Mouse (Mus musculus) kidney, embryonic 16.5 days (tissue): Measurements from ENCODE around the gene Thy1. TPM values are rescaled to one million over a fixed set of nuclear protein-coding genes. Genes with fewer than 3 reads are reported as not detected.
A peak's percentile ranks its signal among the peaks of the same experiment; 100 is the strongest.

Experiments
- ATAC-seq: fragments of 200-750 bp; cut with Nextera tagmentation; 2 replicates; pipeline ENCODE4 v1.8.0; 2017; ENCODE audit warnings: moderate TSS enrichment; ENCODE audit not compliant: low FRiP score, low TSS enrichment
- H3K27ac ChIP-seq: fragments of 300-500 bp; sonication (generic); 2 replicates; pipeline ENCODE4 v1.5.1; 2014; ENCODE audit warnings: low read length
- H3K27me3 ChIP-seq: fragments of 300-500 bp; sonication (generic); 2 replicates; pipeline ENCODE4 v1.6.1; 2014; ENCODE audit warnings: low read length, control low read depth, mixed read lengths; ENCODE audit not compliant: insufficient read depth
- H3K36me3 ChIP-seq: fragments of 300-500 bp; sonication (generic); 2 replicates; pipeline ENCODE4 v1.6.1; 2014; ENCODE audit warnings: low read length, control low read depth, mixed read lengths; ENCODE audit not compliant: insufficient read depth
- H3K4me1 ChIP-seq: fragments of 300-500 bp; sonication (generic); 2 replicates; pipeline ENCODE4 v1.6.1; 2014; ENCODE audit warnings: low read length, control low read depth, mixed read lengths; ENCODE audit not compliant: insufficient read depth
- H3K4me2 ChIP-seq: fragments of 300-500 bp; sonication (generic); replicated peaks from 2 replicates; pipeline ENCODE4 v1.6.1; 2014; ENCODE audit warnings: low read depth, low read length
- H3K4me3 ChIP-seq: fragments of 300-500 bp; sonication (generic); 2 replicates; pipeline ENCODE4 v1.5.1; 2014; ENCODE audit warnings: mild to moderate bottlenecking, low read length
- H3K9ac ChIP-seq: fragments of 300-500 bp; sonication (generic); replicated peaks from 2 replicates; pipeline ENCODE4 v1.6.1; 2014; ENCODE audit warnings: low read length
- H3K9me3 ChIP-seq: fragments of 300-500 bp; sonication (generic); 2 replicates; pipeline ENCODE4 v1.6.1; 2016; ENCODE audit warnings: low read length, control low read depth
- WGBS: fragments of 180-500 bp; shearing (Covaris S2); extraction: QIAGEN DNeasy Blood & Tissue Kit; methylation state at CpG from one replicate; pipeline ENCODE4 v1.1.7; 2014; 5-methylcytosine and 5-hydroxymethylcytosine counted together
- polyA plus RNA-seq: library from polyadenylated mRNA; unstranded; fragments of >200 nt; fragmentation: Nextera tagmentation; extraction: Ambion mirVana; gene quantifications from 2 replicates; pipeline ENCODE4 v1.2.1, GENCODE M21; 2015

Gene Thy1
- 7.7 and 10.5 TPM in 2 replicates for polyA plus RNA-seq

- WGBS: under 1% methylated on average over 30 of the region's 30 CpGs
- Histone ChIP-seq H3K9ac (peak within 1 kb of the TSS; percentile 49; the same call in 1 of the 2 replicates), H3K9me3 (no peaks in the 10 kb centered on the region), H3K4me3 (peak within 1 kb of the TSS; percentile 50), H3K4me1 (peaks cover 16% of the 10 kb centered on the region; the same call in 1 of the 2 replicates), H3K36me3 (no peaks in the 10 kb centered on the region), H3K4me2 (peak within 1 kb of the TSS; percentile 60), H3K27ac (no peak within 1 kb of the TSS), H3K27me3 (peaks cover 30% of the 10 kb centered on the region)
- peak; percentile 82 for ATAC-seq
Measured at GRCm38 (mm10) chr9:44042836-44043707, at the start of gene Thy1. Gene Thy1 (plus strand): TSS chr9:44043384.

GRCm38 (mm10) chr9:43997681-43998080, 45.5 kb upstream of the Thy1 start:
- Histone ChIP-seq H3K4me3 (no peak overlapping the region), H3K9me3 (no peaks in the 10 kb centered on the region), H3K27me3 (no peaks in the 10 kb centered on the region), H3K4me2 (no peak overlapping the region), H3K9ac (no peak overlapping the region), H3K27ac (no peak overlapping the region), H3K4me1 (peaks cover 19% of the 10 kb centered on the region), H3K36me3 (no peaks in the 10 kb centered on the region)
- 67% methylated on average over 2 of the region's 2 CpGs for WGBS
- ATAC-seq: no peak

- H3K4me1 ChIP-seq: peaks cover 8% of the 10 kb centered on the region
- no peaks in the 10 kb centered on the region for H3K27me3 ChIP-seq
- H3K9ac ChIP-seq: no peak overlapping the region
- no peaks in the 10 kb centered on the region for H3K36me3 ChIP-seq
- H3K4me2 ChIP-seq: no peak overlapping the region
- no peak overlapping the region for H3K27ac ChIP-seq
- no peak overlapping the region for H3K4me3 ChIP-seq
- no peaks in the 10 kb centered on the region for H3K9me3 ChIP-seq
- ATAC-seq: no peak
- 57% methylated on average over 4 of the region's 4 CpGs for WGBS
Measured at GRCm38 (mm10) chr9:43998851-43999250, 44.3 kb upstream of the Thy1 start.

GRCm38 (mm10) chr9:44004362-44004761, 38.8 kb upstream of the Thy1 start:
- H3K9me3 ChIP-seq: no peaks in the 10 kb centered on the region
- no peak for ATAC-seq
- H3K27me3 ChIP-seq: no peaks in the 10 kb centered on the region
- no peak overlapping the region for H3K9ac ChIP-seq
- no peak overlapping the region for H3K27ac ChIP-seq
- 73% methylated on average over 3 of the region's 3 CpGs for WGBS
- H3K4me1 ChIP-seq: no peaks in the 10 kb centered on the region
- H3K4me3 ChIP-seq: no peak overlapping the region
- H3K4me2 ChIP-seq: no peak overlapping the region
- no peaks in the 10 kb centered on the region for H3K36me3 ChIP-seq

- 73% methylated on average over 3 of the region's 3 CpGs for WGBS
- H3K4me2 ChIP-seq: no peak overlapping the region
- ATAC-seq: no peak
Measured at GRCm38 (mm10) chr9:44005305-44005704, 37.9 kb upstream of the Thy1 start.

GRCm38 (mm10) chr9:44007323-44007722, 35.9 kb upstream of the Thy1 start:
- Histone ChIP-seq H3K27me3 (no peaks in the 10 kb centered on the region), H3K4me2 (no peak overlapping the region), H3K27ac (no peak overlapping the region), H3K4me1 (no peaks in the 10 kb centered on the region), H3K4me3 (no peak overlapping the region), H3K36me3 (no peaks in the 10 kb centered on the region), H3K9ac (no peak overlapping the region), H3K9me3 (no peaks in the 10 kb centered on the region)
- no peak for ATAC-seq
- WGBS: 64% methylated on average over 2 of the region's 2 CpGs

More at GRCm38 (mm10) chr9:44005305-44005704, 37.9 kb upstream of the Thy1 start:
- H3K27ac ChIP-seq: no peak overlapping the region
- no peak overlapping the region for H3K9ac ChIP-seq
- H3K27me3 ChIP-seq: no peaks in the 10 kb centered on the region
- no peaks in the 10 kb centered on the region for H3K36me3 ChIP-seq
- H3K9me3 ChIP-seq: no peaks in the 10 kb centered on the region
- H3K4me1 ChIP-seq: no peaks in the 10 kb centered on the region
- H3K4me3 ChIP-seq: no peak overlapping the region

GRCm38 (mm10) chr9:44007991-44008390, 35.2 kb upstream of the Thy1 start:
- H3K36me3 ChIP-seq: no peaks in the 10 kb centered on the region
- no peaks in the 10 kb centered on the region for H3K9me3 ChIP-seq
- H3K27me3 ChIP-seq: no peaks in the 10 kb centered on the region
- H3K9ac ChIP-seq: no peak overlapping the region
- WGBS: 78% methylated on average over 3 of the region's 3 CpGs
- no peak overlapping the region for H3K4me2 ChIP-seq
- ATAC-seq: no peak
- no peak overlapping the region for H3K4me3 ChIP-seq
- H3K4me1 ChIP-seq: peaks cover 6% of the 10 kb centered on the region
- no peak overlapping the region for H3K27ac ChIP-seq

GRCm38 (mm10) chr9:44010900-44011299, 32.3 kb upstream of the Thy1 start:
- no peak for ATAC-seq
- no peaks in the 10 kb centered on the region for H3K36me3 ChIP-seq
- no peaks in the 10 kb centered on the region for H3K9me3 ChIP-seq
- no peak overlapping the region for H3K4me3 ChIP-seq
- H3K4me2 ChIP-seq: no peak overlapping the region
- no peak overlapping the region for H3K9ac ChIP-seq
- H3K4me1 ChIP-seq: peaks cover 9% of the 10 kb centered on the region
- H3K27me3 ChIP-seq: no peaks in the 10 kb centered on the region
- WGBS: 74% methylated on average over 3 of the region's 3 CpGs
- no peak overlapping the region for H3K27ac ChIP-seq

- Histone ChIP-seq H3K9ac (no peak overlapping the region), H3K9me3 (no peaks in the 10 kb centered on the region), H3K36me3 (no peaks in the 10 kb centered on the region), H3K27me3 (no peaks in the 10 kb centered on the region), H3K4me2 (no peak overlapping the region), H3K27ac (no peak overlapping the region), H3K4me3 (no peak overlapping the region), H3K4me1 (peaks cover 9% of the 10 kb centered on the region)
- ATAC-seq: no peak
- WGBS: 81% methylated on average over 5 of the region's 5 CpGs
Measured at GRCm38 (mm10) chr9:44011668-44012067, 31.5 kb upstream of the Thy1 start.

- Histone ChIP-seq H3K9ac (no peak overlapping the region), H3K9me3 (no peaks in the 10 kb centered on the region), H3K4me2 (no peak overlapping the region), H3K27me3 (no peaks in the 10 kb centered on the region), H3K4me1 (peaks cover 9% of the 10 kb centered on the region), H3K4me3 (no peak overlapping the region), H3K27ac (no peak overlapping the region), H3K36me3 (no peaks in the 10 kb centered on the region)
- ATAC-seq: no peak
- 79% methylated on average over 6 of the region's 6 CpGs for WGBS
Measured at GRCm38 (mm10) chr9:44012164-44012563, 31.0 kb upstream of the Thy1 start.
